ENCODE assay signal across 12 mouse cellular contexts in genomic region chr7:122466722-122467121, GRCm38 (mm10).
"Had no signal": no experiment of that assay in that cellular context is flagged by ENCODE, and none has a peak within 500 bp of the region (broad histone marks: within the 10 kb centered on the region; RNA-seq: fewer than 3 reads in every experiment).

No protein-coding gene starts in this region.

- H3K27ac ChIP-seq: liver, embryonic 13.5 days; midbrain, embryonic 10.5 days; midbrain, embryonic 15.5 days; neural tube, embryonic 12.5 days; neural tube, embryonic 15.5 days; stomach, postnatal 0 days had no signal

- H3K9me3 ChIP-seq: liver, embryonic 13.5 days; megakaryocyte, embryonic 14.5 days; midbrain, embryonic 10.5 days; midbrain, embryonic 15.5 days; neural tube, embryonic 12.5 days; neural tube, embryonic 15.5 days had no signal

- H3K4me2 ChIP-seq: liver, embryonic 13.5 days; midbrain, embryonic 15.5 days; neural tube, embryonic 12.5 days; neural tube, embryonic 15.5 days had no signal

- H3K9ac ChIP-seq: liver, embryonic 13.5 days; midbrain, embryonic 15.5 days; neural tube, embryonic 12.5 days; neural tube, embryonic 15.5 days had no signal

- H3K4me3 ChIP-seq: liver, embryonic 13.5 days; midbrain, embryonic 10.5 days; midbrain, embryonic 15.5 days; neural tube, embryonic 12.5 days; neural tube, embryonic 15.5 days had no signal

- H3K36me3 ChIP-seq: liver, embryonic 13.5 days; midbrain, embryonic 10.5 days; midbrain, embryonic 15.5 days; neural tube, embryonic 12.5 days; neural tube, embryonic 15.5 days had no signal

- ATAC-seq: lung, postnatal 0 days; midbrain, embryonic 15.5 days had no signal

- DNase-seq: left cerebral cortex, postnatal 4 days; liver, embryonic 13.5 days; right cerebral cortex, adult 18-20 months; right cerebral cortex, postnatal 14 days; thymus, adult 2 months had no signal

- H3K27me3 ChIP-seq: liver, embryonic 13.5 days; neural tube, embryonic 12.5 days had no signal

- H3K4me1 ChIP-seq: liver, embryonic 13.5 days; midbrain, embryonic 15.5 days; neural tube, embryonic 12.5 days; neural tube, embryonic 15.5 days had no signal
